Mouse (Mus musculus) Muller cell, postnatal 12 days (primary cell): ENCODE data around the gene Uri1.

Experiments used
- DNase-seq: peaks from one replicate; pipeline ENCODE4 v3.0.0-alpha.2; 2015; ENCODE audit errors: inconsistent ontology term

Uri1 gene

GRCm38 (mm10) chr7:37921681-37922430 is 101.5 kb downstream of the Uri1 start:
- no peak for DNase-seq

- DNase-seq = no peak
Observed at GRCm38 (mm10) chr7:37918926-37919325, 104.4 kb downstream of the Uri1 start.

- DNase-seq = peak; percentile 64
Observed at GRCm38 (mm10) chr7:37916762-37917439, 106.5 kb downstream of the Uri1 start.

GRCm38 (mm10) chr7:37911802-37912122 is 111.6 kb downstream of the Uri1 start:
- no peak for DNase-seq

GRCm38 (mm10) chr7:37911114-37911801 is 112.1 kb downstream of the Uri1 start:
- no peak for DNase-seq

GRCm38 (mm10) chr7:37910161-37910560 is 113.2 kb downstream of the Uri1 start:
- DNase-seq = no peak
